9 mouse cellular contexts compared by ENCODE assay signal in the genomic region with DNA sequence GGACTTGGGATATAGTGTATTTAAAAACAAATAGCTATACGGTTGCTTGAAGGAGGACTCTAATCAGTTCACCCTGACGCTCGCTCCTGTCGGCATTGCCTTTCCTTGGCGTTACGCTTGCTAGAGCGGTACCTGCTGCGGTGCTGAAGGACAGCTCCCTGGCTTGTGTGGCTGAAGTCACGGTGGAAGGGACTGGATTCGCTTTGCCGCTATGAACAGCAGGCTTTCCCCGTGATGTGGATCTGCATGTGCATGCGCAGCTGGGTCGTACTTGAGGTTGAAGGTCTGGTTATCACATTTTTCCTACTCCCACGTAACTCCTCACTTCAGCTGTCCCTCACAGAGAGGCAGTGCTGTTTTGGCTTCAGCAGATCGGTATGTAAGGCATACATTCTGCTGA. TPM values are rescaled to one million over a fixed set of nuclear protein-coding genes. Genes with fewer than 3 reads are reported as not detected.
A peak's percentile ranks its signal among the peaks of the same experiment; 100 is the strongest.
DNase-seq lines count a peak whose midpoint lies in the region; ATAC-seq and TF ChIP-seq lines count a peak whose summit lies in the region.
"Had no signal": no experiment of that assay in that cellular context is flagged by ENCODE, and none has a peak within 500 bp of the region (broad histone marks: within the 10 kb centered on the region; RNA-seq: fewer than 3 reads in every experiment).

No protein-coding gene starts in this region.

- H3K4me1 ChIP-seq in intestine, embryonic 15.5 days (replicated peaks) = peaks cover 15% of the 10 kb centered on the region
- no peaks in the 10 kb centered on the region for H3K4me1 ChIP-seq in liver, adult 2 months (ENCODE audit: control insufficient read depth, insufficient read depth, low read length)
- H3K4me1 ChIP-seq in thymus, adult 2 months (replicated peaks; ENCODE audit: control insufficient read depth, insufficient read depth, low read length) = peaks cover 9% of the 10 kb centered on the region; the same call in 1 of the 2 replicates

- no peaks in the 10 kb centered on the region for H3K36me3 ChIP-seq in intestine, embryonic 15.5 days
- no peaks in the 10 kb centered on the region for H3K36me3 ChIP-seq in liver, adult 2 months (ENCODE audit: control insufficient read depth, insufficient read depth, low read length)
- H3K36me3 ChIP-seq in thymus, adult 2 months (ENCODE audit: control insufficient read depth, insufficient read depth, low read length) = no peaks in the 10 kb centered on the region

- H3K79me2 ChIP-seq in liver, adult 2 months (ENCODE audit: control insufficient read depth, insufficient read depth, low read length) = no peaks in the 10 kb centered on the region

- no peak overlapping the region for H3K4me2 ChIP-seq in intestine, embryonic 15.5 days (replicated peaks)

- H3K9me3 ChIP-seq in intestine, embryonic 15.5 days = no peaks in the 10 kb centered on the region

- no peak overlapping the region for H3K4me3 ChIP-seq in intestine, embryonic 15.5 days (replicated peaks)
- H3K4me3 ChIP-seq in liver, adult 2 months (ENCODE audit: insufficient read depth, low read depth, low read length) = no peak overlapping the region
- no peak overlapping the region for H3K4me3 ChIP-seq in thymus, adult 2 months (ENCODE audit: control insufficient read depth, insufficient read depth, low read length)

- H3K9ac ChIP-seq in intestine, embryonic 15.5 days = no peak overlapping the region
- no peak overlapping the region for H3K9ac ChIP-seq in liver, adult 2 months (ENCODE audit: low read depth, low read length)

- intact Hi-C loops in gastrocnemius, postnatal 14 days (cut with DNase I; ENCODE audit: low total_unique reads) = no loop called here

- no peak for ATAC-seq in cerebellum, adult (ENCODE audit: insufficient number of reproducible peaks, low FRiP score, low TSS enrichment)
- peak; percentile 65; the same call in 1 of the 2 replicates for ATAC-seq in intestine, embryonic 15.5 days

- peak; percentile 65 to 69 for DNase-seq in cerebellum, adult 18-20 months
- peak; percentile 44 for DNase-seq in c-Kit-positive CD71-positive TER-119-negative erythroid progenitor cells, embryonic 14.5 days (ENCODE audit: low read depth)
- peak; percentile 75 for DNase-seq in gastrocnemius, postnatal 14 days
- peak; percentile 9 for DNase-seq in liver, adult 2 months (ENCODE audit: extremely low read depth, low read depth, low spot score)
- DNase-seq in neural tube, embryonic 10.5 days (ENCODE audit: extremely low spot score, low spot score) = peak; percentile 88
- DNase-seq in thymus, adult 2 months = peak; percentile 68

- TF ChIP-seq CTCF in liver, adult 2 months (IDR thresholded peaks at IDR 0.05; ENCODE audit: low read depth, low read length) = no peak
- TF ChIP-seq CTCF in thymus, adult 2 months (IDR thresholded peaks at IDR 0.05; ENCODE audit: borderline replicate concordance, control insufficient read depth, extremely low read depth, insufficient read depth, low read length, poor library complexity) = no peak

- WGBS in intestine, embryonic 15.5 days = 1% methylated on average over 16 of the region's 16 CpGs
- 3% methylated on average over 16 of the region's 16 CpGs for WGBS in liver, adult 2 months
- WGBS in thymus, adult 2 months = 5% methylated on average over 16 of the region's 16 CpGs

- TF ChIP-seq POLR2A in liver, adult 2 months (IDR thresholded peaks at IDR 0.05; ENCODE audit: extremely low read depth, insufficient read depth, low read length) = no peak
- no peak for TF ChIP-seq POLR2A in thymus, adult 2 months (IDR thresholded peaks at IDR 0.05; ENCODE audit: control insufficient read depth, extremely low read depth, insufficient read depth, low read length, poor library complexity)

- H3K27ac ChIP-seq in intestine, embryonic 15.5 days = no peak overlapping the region
- no peak overlapping the region for H3K27ac ChIP-seq in liver, adult 2 months (replicated peaks; ENCODE audit: insufficient read depth, low read depth, low read length)
- no peak overlapping the region for H3K27ac ChIP-seq in thymus, adult 2 months (ENCODE audit: control insufficient read depth, insufficient read depth, low read length)

- peaks cover 32% of the 10 kb centered on the region for H3K27me3 ChIP-seq in intestine, embryonic 15.5 days (replicated peaks)
- H3K27me3 ChIP-seq in liver, adult 2 months (ENCODE audit: control insufficient read depth, insufficient read depth, low read length) = peaks cover 16% of the 10 kb centered on the region
- H3K27me3 ChIP-seq in thymus, adult 2 months (ENCODE audit: control insufficient read depth, insufficient read depth, low read length) = peaks cover 7% of the 10 kb centered on the region

RNA-seq across cellular contexts. Expression of a gene that starts 3.5 kb away (rescaled TPM):
- total RNA-seq in gastrocnemius, postnatal 14 days (2021) = under 1 TPM; 0.37 to 1.00 TPM
- polyA plus RNA-seq in intestine, embryonic 15.5 days (2015; fragmentation: Nextera tagmentation; extraction: Ambion mirVana) = 2.1 and 2.6 TPM in 2 replicates
- total RNA-seq in liver, adult 2 months (2014; rRNA removed) = 1.4 and 3.0 TPM in 2 replicates
- polyA plus RNA-seq in liver, adult 2 months (2012; rRNA removed) = 0.07 and 0.15 TPM in 2 replicates
- 0.20 and 0.60 TPM in 2 replicates for polyA plus RNA-seq in thymus, adult 2 months (2012; rRNA removed)
- polyA plus RNA-seq: C2C12 had no signal

Comparison
In these comparisons a context has a peak if more than half of its experiments do, and no peak if none do; other contexts are left out.
1. DNase-seq: peak in every context shown above with its lines; median percentile 88 in neural tube, embryonic 10.5 days; 75 in gastrocnemius, postnatal 14 days; 68 in thymus, adult 2 months; 67 in cerebellum, adult 18-20 months; 44 in c-Kit-positive CD71-positive TER-119-negative erythroid progenitor cells, embryonic 14.5 days; 9 in liver, adult 2 months.